Mouse (Mus musculus) megakaryocyte-erythroid progenitor cell, adult 5-6 weeks (primary cell): Measurements from ENCODE around the gene Tmem135. TPM values are rescaled to one million over a fixed set of nuclear protein-coding genes. Genes with fewer than 3 reads are reported as not detected.
A peak's percentile ranks its signal among the peaks of the same experiment; 100 is the strongest.

ENCODE experiments used
- ATAC-seq: replicated peaks from 2 replicates; pipeline ENCODE4 v1.8.0; 2016; ENCODE audit warnings: mild to moderate bottlenecking, inconsistent platforms; ENCODE audit not compliant: severe bottlenecking, poor library complexity, low FRiP score, low TSS enrichment
- total RNA-seq, 2 experiments: library from RNA; stranded (forward) in 1 of 2; stranded (reverse) in 1 of 2; fragments of 200-1000, 215-1000 nt in 1 of 2; fragments of >200 nt in 1 of 2; fragmentation: Nextera tagmentation in 1 of 2; gene quantifications; 2 replicates each; pipeline ENCODE4 v1.2.3; 2014 to 2017

Tmem135 gene
- total RNA-seq, 2 experiments from 2014 or later = 19.1 to 21.9 TPM

DNA sequence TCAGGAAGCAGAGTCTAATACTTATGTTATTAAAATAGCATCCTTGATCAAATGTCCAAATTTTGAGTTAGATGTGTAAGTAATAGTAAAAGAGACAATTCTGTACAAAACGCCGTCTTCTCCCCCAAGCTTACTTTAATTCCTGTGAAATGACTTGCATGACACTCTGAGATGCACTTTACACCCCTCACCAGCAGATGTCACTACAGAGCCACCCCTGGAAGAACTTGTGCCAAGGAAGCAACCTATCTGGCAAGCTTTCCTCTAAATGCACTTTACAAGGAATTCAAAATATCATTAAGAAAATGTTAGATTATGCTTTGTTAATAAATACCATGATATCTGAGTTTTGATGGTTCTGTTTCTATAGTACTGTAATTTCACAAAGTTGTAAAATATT, 235.4 kb downstream of the Tmem135 start:
- ATAC-seq = peak; percentile 84

DNA sequence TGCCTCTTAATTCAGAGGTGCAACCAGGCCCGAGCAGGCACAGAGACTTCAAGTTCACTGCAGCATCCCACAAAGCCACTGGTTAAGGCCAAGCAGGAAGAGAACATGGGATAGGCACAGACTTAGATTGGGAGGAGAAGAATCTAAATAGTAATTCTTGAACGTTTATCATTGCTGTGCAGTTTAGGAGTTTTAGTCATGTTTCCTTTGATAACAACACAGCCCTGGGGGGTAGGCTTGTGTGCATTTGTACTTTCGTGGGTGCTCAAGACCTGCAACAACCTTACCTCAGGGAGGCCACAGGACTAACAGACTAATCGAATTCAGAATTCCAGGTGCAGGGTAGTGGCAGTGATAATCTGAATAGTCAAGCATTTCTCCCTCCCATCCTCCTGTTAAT, 238.5 kb downstream of the Tmem135 start:
- ATAC-seq = peak; percentile 73

DNA sequence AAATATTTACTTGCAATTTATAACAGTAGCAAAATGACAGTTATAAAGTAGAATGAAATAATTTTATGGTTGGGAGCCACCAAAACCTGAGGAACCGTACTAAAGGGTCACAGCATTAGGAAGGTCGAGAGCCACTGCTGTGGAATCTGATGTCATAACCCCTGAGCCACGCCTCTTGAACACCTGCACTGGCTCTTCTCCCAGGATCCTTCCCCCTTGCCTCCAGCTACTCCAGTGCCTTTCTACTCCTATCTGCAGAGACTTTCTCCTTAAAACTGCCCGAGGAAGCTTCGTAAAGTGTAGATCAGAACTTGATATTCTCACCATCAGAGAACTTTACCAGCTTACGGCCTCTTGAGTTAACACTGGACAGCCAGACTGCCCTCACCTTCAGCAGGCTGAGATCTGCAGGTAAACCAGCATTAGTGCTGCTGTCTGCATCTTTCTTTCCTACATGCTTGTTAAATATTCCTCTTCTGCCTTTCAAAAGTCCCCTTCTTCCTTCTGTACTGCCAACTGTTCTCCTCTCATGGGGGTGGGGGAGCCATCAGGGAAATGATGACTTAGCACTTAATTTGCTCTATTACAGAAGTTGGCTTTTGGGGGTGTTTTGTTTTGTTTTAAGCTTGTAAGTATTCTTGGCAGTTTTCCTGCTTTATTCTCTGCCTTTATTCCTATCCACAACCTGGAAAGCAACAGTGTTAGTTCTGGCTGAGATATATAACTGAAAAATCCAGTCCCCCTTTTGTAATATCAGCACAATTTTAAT, 242.2 kb downstream of the Tmem135 start:
- 0 out of 2 replicates have a peak, but pooled peaks have one; percentile 23 for ATAC-seq

DNA sequence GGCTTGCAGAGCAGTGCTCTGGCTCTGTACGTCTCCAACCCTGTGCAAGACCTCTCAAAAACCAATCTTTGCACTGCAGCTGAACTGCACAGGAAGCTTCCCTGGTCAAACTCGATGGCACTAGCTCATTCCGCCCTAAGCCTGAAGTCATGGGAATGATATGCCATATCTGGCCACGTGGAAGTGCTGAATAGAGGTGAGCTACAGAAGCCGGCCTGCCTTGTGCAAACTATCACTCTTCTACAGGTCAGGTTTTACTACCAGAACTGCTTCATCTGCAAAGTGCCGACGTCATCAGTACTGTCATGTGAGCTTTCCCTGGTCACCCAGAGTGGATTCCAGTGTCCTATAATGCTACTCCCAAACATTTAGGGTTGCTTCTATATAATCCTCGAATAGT, 246.7 kb downstream of the Tmem135 start:
- no peak for ATAC-seq

DNA sequence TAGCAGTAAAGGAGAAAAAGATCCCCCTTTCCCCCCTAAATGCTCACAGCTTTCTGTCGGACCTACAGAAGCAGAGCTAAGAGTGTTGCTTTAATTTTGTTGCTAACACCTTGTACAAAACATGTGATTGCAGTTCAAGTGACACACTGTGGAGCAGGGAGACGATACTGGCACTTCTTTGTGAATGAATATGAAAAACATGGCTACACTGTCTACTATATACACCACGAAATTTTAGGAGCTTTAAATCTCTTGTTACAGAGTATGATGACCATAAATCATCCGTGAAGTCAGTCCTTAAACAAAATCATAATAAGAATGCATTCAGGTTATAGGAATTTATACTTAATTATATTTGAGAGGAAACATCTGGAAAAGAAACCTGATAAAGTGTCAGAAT, 247.4 kb downstream of the Tmem135 start:
- no peak for ATAC-seq

DNA sequence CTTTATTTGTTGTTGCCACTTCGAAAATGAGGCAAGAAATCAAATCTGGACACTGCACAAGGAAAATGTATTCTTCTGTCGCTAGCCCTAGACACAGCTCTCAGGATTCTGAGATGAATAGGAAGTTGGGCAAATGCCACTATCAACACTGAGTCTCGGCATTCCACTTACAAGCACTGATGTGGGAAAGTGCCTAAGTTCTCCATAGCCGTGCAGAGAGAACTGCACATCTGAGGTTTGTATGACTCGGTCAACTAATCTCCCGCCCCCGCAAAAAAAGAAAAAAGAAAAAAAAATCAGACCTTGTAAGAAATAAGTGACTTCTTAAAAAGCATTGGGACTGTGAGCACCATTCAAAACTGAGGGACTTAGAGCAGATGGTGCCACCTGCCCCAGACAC, 248.3 kb downstream of the Tmem135 start:
- ATAC-seq = no peak

DNA sequence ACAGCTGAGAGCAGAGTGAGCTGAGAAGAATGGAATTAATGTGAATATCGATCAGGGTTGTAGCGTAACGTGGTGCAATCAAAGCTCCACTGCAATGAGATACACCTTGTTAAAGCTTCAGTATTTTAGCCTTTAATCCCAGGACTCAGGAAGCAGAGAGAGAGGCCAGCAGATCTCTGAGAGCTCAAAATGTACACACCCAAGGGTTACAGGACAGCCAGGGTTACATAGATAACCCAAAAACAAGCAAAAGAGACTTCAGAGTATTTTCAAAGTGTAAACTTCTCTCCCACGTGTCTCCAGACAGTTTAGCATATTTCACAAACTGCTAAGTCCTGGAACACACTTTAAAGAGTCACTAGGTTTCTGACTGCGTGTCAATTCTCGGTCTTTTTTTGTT, 248.8 kb downstream of the Tmem135 start:
- ATAC-seq = no peak

DNA sequence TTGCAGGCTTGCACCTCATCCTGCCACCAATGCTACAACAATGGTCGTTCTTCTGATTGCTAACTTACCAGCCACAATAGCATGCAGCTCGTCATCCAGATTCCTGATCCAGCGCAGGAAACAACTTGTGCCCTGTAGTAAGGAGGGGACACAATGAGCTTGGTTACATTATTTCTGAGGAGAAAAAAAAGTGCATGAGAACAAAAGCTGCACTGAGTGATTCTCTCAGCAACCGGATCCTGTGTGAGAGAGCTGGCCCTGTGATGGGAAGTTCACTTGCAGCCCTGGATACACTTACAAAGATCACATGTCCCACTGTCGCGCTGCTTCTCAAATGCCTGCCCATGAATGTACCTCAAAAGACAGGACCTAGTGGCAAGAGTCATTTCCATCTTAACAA, 252.7 kb downstream of the Tmem135 start:
- no peak for ATAC-seq

DNA sequence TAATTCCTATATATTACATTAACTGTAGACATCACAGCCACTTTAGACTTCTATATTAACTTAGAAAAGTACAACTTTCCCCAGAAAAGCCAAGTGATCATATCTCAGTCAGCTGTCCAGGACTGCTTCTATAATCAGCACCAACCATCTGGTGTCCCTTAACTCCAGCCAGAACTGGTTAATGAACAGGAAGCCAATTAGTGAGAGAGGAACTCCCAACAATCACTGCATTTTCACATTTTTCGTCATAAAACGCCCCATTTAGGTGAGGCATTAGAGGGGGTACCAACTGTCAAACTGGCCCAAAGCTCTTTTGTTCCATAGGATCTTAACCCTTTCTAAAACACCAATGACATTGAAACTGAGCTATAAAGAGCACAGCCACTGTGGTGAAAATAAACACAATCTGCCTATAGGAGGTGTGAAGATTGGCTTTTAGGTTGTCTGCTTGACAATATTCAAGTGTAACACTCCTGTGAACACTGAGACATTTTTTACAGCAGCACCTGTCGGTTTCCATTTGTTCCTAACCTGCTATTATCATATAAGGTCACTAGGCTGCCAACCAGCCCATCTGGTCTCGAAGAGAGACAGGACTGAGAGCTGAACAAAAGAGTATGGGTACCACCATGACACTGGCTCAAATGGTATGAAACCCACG, 263.3 kb downstream of the Tmem135 start:
- ATAC-seq = no peak

DNA sequence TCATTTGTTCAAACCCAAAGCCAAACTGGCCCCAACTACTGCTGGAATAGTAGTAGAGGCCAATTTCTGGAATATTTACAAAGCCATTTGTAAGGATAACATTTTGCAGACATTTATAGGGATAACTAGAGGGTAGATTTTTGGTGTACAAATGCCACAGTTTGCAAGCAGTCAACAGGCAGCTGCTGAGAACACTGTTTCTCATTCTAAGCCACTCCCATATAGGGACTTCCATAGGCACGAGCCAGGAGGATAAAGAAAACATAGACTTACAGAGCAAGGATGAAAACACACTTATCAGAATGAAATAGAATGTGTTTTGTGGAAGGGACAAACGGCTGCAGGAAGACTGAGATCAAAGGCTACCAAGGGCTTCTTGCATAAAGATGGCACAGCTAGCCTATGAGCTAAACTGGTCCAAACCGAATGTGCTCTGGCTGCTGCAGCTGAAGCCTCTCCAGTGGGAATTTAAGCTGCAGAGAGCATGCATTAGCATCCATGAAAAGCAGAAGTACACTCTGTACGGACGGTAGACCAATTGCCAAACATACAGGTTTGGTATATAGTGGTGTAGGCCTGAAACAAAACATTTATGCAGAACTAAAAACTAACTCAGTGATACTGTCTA, 269.0 kb downstream of the Tmem135 start:
- no peak for ATAC-seq

DNA sequence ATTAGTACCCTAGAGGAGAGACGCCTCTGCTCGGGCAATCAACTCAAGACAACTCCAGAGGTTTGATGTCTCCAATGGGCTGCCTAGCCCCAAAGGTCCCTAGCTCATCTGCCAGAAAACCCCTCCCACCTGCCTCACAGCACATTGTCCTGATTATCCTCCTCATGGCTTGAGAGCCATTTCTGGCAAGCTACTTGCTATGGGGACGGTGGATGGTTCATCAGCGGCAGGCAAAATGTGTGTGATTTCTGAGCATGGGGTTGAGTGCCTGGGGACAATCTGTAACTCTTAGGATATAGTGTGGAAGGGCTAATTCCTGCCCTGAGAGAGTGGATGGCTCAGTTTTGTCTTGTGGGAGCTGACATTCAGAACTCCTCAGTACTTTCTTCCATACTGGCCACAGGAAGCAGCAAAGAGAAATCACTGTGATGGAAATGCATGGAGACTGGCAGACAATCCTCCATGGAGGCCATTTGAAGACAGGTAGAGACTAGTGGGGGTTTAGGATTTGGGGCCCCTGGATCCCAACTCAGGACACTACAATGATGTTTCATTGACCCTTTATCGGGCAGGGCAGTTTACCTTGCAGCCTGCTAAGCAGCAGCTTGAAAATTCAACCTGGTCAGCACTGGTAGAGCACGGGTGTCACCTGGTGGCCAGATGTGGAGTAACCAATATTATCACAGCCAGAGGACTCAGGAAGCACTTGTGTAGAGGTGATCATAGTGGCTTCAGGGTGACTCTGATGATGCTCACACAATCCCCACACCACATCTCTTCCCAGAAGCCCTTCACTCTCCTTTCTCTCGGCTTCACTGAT, 277.7 kb downstream of the Tmem135 start:
- peak; percentile 95 for ATAC-seq

DNA sequence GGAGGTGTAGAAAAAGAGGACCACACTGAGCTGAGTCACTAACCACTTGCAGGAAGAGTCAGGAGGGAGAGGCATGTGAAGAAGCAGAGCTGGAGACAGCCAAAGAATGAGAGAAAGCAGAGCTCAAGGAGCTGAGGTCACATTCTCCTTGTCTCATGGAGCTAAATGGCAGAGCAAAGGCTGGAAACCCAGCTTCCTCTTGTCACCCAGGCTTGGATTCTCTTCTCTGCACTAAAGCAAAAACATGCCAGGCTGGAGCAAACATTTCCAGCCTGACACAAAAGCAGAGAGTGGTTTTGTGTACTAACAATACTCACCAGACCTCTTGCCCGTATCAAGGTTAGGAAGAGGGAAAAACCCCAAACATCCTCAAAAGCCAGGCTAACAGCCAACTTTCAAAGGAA, 287.8 kb downstream of the Tmem135 start:
- no peak for ATAC-seq

DNA sequence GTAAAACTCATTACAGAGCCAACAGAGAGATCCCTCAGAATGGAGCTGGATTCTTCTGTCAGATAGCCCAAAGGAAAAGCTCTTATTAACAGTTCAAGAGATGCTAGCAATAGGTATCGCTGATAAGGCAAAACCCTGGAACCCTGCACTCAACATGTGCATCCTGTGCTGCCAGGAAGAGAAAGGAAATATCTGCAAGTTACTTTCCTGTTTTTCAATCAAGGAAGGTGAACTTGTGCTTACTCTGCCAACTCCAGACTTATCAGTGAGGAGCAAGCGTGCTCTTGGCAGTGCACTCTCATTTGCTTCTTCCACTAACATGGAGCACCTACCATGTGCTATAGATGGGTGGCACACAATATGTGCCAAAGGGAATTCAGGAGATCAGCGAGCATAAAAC, 288.4 kb downstream of the Tmem135 start:
- no peak for ATAC-seq

DNA sequence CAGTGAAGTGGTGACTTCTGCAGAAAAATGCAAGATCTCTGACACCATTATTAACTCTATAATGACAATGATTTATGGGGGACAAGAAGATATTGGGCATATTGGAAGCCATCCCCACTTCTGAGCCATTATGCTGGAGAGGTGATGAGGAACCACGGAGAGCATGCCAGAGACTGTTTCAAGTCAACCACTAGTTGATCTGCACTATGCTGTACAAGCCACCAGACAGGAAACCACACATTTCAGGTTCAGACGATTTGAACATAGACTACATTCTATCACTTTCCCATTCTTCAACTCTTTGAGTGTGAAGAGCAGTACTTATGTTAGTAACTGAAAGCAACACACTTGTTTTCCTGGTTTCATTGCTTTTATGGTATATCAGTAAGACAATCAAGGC, 297.6 kb downstream of the Tmem135 start:
- ATAC-seq = no peak

DNA sequence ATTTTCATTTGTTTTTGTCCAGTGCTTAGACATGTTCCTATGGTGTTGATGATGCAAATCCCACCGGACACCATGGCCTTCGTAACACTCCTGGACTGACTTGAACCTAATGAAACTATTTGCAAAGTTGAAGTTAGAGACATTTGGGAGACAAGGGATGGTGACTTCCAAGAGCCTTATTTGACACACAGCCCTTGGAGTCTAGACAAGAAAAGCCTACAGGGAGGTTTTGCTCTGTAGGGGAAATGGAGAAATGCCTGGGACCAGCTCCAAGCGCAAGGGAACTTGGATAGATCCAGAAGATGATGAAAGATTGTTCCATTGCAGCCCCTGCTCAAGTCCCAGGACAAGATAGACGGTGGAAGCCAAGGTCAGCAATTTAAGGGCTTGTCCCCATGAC, 304.3 kb downstream of the Tmem135 start:
- no peak for ATAC-seq

Other genes with a start within 250 kb of the Tmem135 start
- not detected in 2 replicates for gene Fzd4, start 133 bp upstream of the Tmem135 start, total RNA-seq (2014; fragmentation: Nextera tagmentation)
- gene Fzd4, start 133 bp upstream of the Tmem135 start, total RNA-seq (2017) = 0.14 TPM in 1 of 2 replicates, not detected in the other
- not detected in 2 replicates for gene Prss23, start 123.0 kb upstream of the Tmem135 start, total RNA-seq (2014; fragmentation: Nextera tagmentation)
- gene Prss23, start 123.0 kb upstream of the Tmem135 start, total RNA-seq (2017) = not detected in 2 replicates
- gene Me3, start 228.2 kb upstream of the Tmem135 start, total RNA-seq (2014; fragmentation: Nextera tagmentation) = not detected in 2 replicates
- gene Me3, start 228.2 kb upstream of the Tmem135 start, total RNA-seq (2017) = not detected in 2 replicates